Mouse (Mus musculus) midbrain, embryonic 11.5 days (tissue): ENCODE measurements at regions not wholly inside any gene's neighbourhood (a gene's known extent, or its start where the extent isn't known, plus 50 kb on each side); places are given as distances from the start of the nearest gene placed in this dataset.
"Not testable (repeated sequence)": the region's sequence is repeated elsewhere in the genome, so short reads cannot be mapped to it uniquely, and the experiment has no call there.

Source experiments
- ATAC-seq: fragments of 200-750 bp; cut with Nextera tagmentation; 2 replicates; pipeline ENCODE4 v1.8.0; 2017; ENCODE audit warnings: moderate TSS enrichment, moderate library complexity; ENCODE audit not compliant: low FRiP score
- DNase-seq: peaks from one replicate; pipeline ENCODE4 v3.0.0; 2015; ENCODE audit warnings: low spot score; ENCODE audit errors: missing footprints
- H3K27ac ChIP-seq: fragments of 300-500 bp; sonication (generic); 2 replicates; pipeline ENCODE4 v1.5.1; 2014; ENCODE audit warnings: low read depth, low read length
- H3K27me3 ChIP-seq: fragments of 300-500 bp; sonication (generic); 2 replicates; pipeline ENCODE4 v1.6.1; 2014; ENCODE audit warnings: mild to moderate bottlenecking, low read length, moderate library complexity, mixed read lengths; ENCODE audit not compliant: control insufficient read depth, insufficient read depth
- H3K36me3 ChIP-seq: fragments of 300-500 bp; sonication (generic); 2 replicates; pipeline ENCODE4 v1.6.1; 2014; ENCODE audit warnings: mild to moderate bottlenecking, low read length, moderate library complexity, mixed read lengths; ENCODE audit not compliant: control insufficient read depth, insufficient read depth
- H3K4me1 ChIP-seq: fragments of 300-500 bp; sonication (generic); 2 replicates; pipeline ENCODE4 v1.6.1; 2014; ENCODE audit warnings: low read length; ENCODE audit not compliant: control insufficient read depth, insufficient read depth
- H3K4me2 ChIP-seq: fragments of 300-500 bp; sonication (generic); 2 replicates; pipeline ENCODE4 v1.6.1; 2014; ENCODE audit warnings: mild to moderate bottlenecking, moderate library complexity
- H3K4me3 ChIP-seq: fragments of 300-500 bp; sonication (generic); 2 replicates; pipeline ENCODE4 v1.5.1; 2014; ENCODE audit warnings: low read depth, low read length
- H3K9ac ChIP-seq: fragments of 300-500 bp; sonication (generic); 2 replicates; pipeline ENCODE4 v1.6.1; 2014; ENCODE audit warnings: low read length
- H3K9me3 ChIP-seq: fragments of 300-500 bp; sonication (generic); 2 replicates; pipeline ENCODE4 v1.6.1; 2016; ENCODE audit warnings: low read length; ENCODE audit not compliant: control insufficient read depth
- WGBS: fragments of 180-500 bp; shearing (Covaris S2); extraction: QIAGEN DNeasy Blood & Tissue Kit; methylation state at CpG from one replicate; pipeline ENCODE4 v1.1.7; 2014; 5-methylcytosine and 5-hydroxymethylcytosine counted together

DNA sequence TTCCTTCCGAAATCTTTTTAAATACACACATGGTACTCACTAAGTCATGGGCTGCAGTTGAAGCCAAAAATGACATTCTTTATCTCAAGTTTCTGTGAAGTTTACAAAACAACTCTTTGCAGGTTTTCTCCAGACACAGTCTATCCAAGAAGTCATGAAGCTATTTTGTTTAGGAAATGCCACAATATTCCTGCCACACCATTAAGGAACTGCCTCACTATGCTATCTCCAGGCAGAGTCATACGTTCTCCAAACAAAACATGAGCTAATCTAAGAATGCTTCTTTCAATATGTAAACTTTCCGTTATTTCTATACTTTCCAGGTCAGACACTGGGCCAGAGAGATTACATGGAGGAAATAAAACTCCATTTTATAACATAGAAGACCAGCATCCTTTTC lies 198.7 kb upstream of the Fbxl7 start:
- H3K4me2 ChIP-seq: no peak overlapping the region
- ATAC-seq (no peak), DNase-seq (no peak)
- H3K36me3 ChIP-seq: no peaks in the 10 kb centered on the region
- no peak overlapping the region for H3K27ac ChIP-seq
- H3K4me1 ChIP-seq: no peaks in the 10 kb centered on the region
- H3K27me3 ChIP-seq: no peaks in the 10 kb centered on the region
- H3K9ac ChIP-seq: no peak overlapping the region
- WGBS: 84% methylated on average over 3 of the region's 3 CpGs
- no peaks in the 10 kb centered on the region for H3K9me3 ChIP-seq
- no peak overlapping the region for H3K4me3 ChIP-seq

DNA sequence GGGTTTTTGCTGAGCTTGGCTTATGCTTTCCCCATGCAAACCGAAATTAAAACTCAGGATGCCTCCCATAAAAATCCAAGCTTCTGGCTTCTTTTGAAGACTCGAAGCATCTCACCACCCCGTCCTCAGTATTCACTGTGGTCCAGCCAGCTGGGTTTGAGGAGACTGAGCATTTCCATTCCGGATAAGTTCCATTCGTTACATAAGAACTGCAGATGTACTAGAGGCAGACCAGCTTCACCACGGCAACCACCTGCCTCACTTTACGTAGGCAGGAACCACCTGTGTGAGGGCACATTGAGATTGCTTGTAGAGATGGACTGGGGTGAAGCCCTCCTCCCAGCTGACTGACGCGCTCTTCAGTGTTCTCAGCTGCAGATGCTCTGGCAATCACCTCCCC lies 199.9 kb upstream of the Fbxl7 start:
- no peak overlapping the region for H3K4me3 ChIP-seq
- no peak overlapping the region for H3K27ac ChIP-seq
- no peak for DNase-seq
- H3K9ac ChIP-seq: no peak overlapping the region
- no peak for ATAC-seq
- H3K4me1 ChIP-seq: no peaks in the 10 kb centered on the region
- H3K9me3 ChIP-seq: no peaks in the 10 kb centered on the region
- H3K27me3 ChIP-seq: no peaks in the 10 kb centered on the region
- no peak overlapping the region for H3K4me2 ChIP-seq
- 89% methylated on average over 9 of the region's 9 CpGs for WGBS
- no peaks in the 10 kb centered on the region for H3K36me3 ChIP-seq

DNA sequence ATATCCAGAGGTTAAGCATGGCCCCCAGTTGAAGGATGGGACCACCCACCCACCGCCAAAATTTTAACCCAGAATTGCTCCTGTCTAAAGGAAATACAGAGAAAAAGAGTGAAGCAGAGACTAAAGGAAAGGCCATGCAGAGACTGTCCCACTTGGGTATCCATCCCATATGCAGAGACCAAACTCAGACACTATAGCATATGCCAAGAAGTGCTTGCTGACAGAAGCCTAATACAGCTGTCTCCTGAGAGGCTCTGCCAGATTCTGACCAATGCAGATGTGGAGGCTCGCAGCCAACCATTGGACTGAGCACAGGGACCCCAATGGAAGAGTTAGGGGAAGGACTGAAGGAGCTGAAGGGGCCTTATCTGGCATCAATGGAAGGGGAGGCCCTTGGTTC lies 206.2 kb upstream of the Fbxl7 start:
- H3K9me3 ChIP-seq, ATAC-seq, H3K27me3 ChIP-seq, H3K4me3 ChIP-seq, H3K9ac ChIP-seq, H3K36me3 ChIP-seq, H3K4me1 ChIP-seq, H3K4me2 ChIP-seq, H3K27ac ChIP-seq, DNase-seq: not testable (repeated sequence)
- WGBS: 88% methylated on average over 2 of the region's 2 CpGs

DNA sequence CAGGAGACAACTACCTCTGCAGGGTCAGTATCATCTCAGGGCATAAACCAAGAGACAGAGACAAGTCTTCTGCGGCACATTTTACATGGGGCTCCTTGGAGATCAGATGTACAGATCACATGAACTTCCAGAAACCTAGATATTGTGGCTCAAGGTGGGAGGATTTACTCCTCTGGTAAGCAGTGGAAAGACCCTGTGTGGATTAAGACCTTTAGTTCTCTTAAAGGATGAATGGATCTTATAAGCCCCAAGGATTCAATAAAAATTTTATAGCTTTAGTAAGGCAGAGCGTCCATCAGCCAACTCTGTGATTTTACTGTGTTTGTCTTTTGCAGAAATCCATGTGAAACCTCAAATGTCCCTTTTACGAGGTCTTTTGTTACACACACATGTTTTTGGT lies 213.8 kb upstream of the Fbxl7 start:
- Histone ChIP-seq H3K4me1 (no peaks in the 10 kb centered on the region), H3K36me3 (no peaks in the 10 kb centered on the region), H3K27ac (no peak overlapping the region), H3K9me3 (no peaks in the 10 kb centered on the region), H3K4me3 (no peak overlapping the region), H3K9ac (no peak overlapping the region), H3K27me3 (no peaks in the 10 kb centered on the region), H3K4me2 (no peak overlapping the region)
- WGBS: 87% methylated on average over 3 of the region's 3 CpGs
- DNase-seq: no peak
- no peak for ATAC-seq

DNA sequence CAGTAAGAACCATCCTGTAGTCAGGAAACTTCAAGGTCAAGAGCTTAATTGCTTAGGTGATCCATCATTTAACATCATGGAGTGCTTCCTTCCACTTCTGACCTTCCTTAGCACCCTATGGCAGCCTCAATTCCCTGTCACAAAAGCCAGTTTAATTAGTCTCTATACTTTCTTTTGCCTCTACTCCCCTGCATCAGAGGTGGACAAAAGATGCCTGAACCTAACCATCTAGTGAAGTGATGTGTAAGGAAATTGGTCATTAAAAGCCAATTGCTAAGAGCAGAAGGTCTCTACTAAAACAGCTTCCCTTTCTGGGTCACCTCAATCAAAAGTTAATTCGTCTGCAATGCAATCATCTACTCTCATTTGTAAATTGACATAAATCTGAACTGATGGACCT lies 234.3 kb upstream of the Fbxl7 start:
- ATAC-seq: no peak

DNA sequence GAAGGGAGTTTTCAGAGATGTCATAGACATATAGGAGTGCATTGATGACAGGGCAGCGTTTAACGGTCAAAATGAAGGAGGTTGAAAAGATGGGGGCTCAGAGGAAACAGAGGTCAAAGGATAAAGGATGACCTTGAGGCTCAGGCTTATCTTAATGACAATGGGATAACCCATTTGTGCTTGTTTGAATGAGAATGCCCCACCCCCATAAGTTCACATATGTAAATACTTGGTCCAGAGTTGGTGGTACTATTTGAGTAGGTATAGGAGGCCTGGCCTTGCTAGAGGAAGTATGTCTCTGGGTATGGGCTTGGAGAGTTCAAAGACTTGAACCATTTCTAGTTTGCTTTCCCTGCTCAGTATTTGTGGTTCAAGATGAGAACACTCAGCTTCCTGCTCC lies 237.4 kb upstream of the Fbxl7 start:
- ATAC-seq: no peak
- H3K9ac ChIP-seq: no peak overlapping the region
- 61% methylated on average over 2 of the region's 2 CpGs for WGBS

More for the DNA sequence above, 234.3 kb upstream of the Fbxl7 start:
- Histone ChIP-seq H3K27me3 (no peaks in the 10 kb centered on the region), H3K27ac (no peak overlapping the region), H3K4me1 (peaks cover 6% of the 10 kb centered on the region), H3K4me2 (no peak overlapping the region), H3K4me3 (no peak overlapping the region), H3K9ac (no peak overlapping the region), H3K36me3 (no peaks in the 10 kb centered on the region), H3K9me3 (no peaks in the 10 kb centered on the region)
- no peak for DNase-seq
- WGBS: 54% methylated on average over 1 of the region's 1 CpGs

DNA sequence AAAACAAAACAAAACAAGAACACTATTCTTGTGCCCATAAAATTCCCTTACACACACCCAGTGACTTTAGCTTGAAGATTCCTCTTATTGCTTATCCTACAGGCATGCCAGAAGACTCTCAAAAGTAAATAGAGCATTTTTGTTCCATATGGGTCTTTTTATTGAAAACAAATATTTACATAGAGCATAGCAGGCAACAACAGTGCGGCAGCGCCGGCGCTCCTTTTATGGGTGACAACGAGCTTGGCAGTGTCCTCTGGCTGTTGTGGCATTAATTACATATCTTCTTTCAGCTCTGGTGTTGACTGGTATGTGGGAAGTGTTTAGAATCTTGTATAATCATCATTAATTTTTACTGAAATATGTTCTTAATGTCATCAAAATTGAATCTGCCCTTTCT lies 242.2 kb upstream of the Fbxl7 start:
- H3K9me3 ChIP-seq: no peaks in the 10 kb centered on the region
- no peak for DNase-seq
- H3K4me3 ChIP-seq: no peak overlapping the region
- ATAC-seq: no peak
- H3K9ac ChIP-seq: no peak overlapping the region
- no peaks in the 10 kb centered on the region for H3K4me1 ChIP-seq
- H3K27ac ChIP-seq: no peak overlapping the region
- no peaks in the 10 kb centered on the region for H3K36me3 ChIP-seq
- H3K27me3 ChIP-seq: no peaks in the 10 kb centered on the region
- no peak overlapping the region for H3K4me2 ChIP-seq
- WGBS: 80% methylated on average over 5 of the region's 5 CpGs

More for the DNA sequence above, 237.4 kb upstream of the Fbxl7 start:
- no peak overlapping the region for H3K4me2 ChIP-seq
- H3K36me3 ChIP-seq: no peaks in the 10 kb centered on the region
- H3K27ac ChIP-seq: no peak overlapping the region
- no peak overlapping the region for H3K4me3 ChIP-seq
- H3K9me3 ChIP-seq: no peaks in the 10 kb centered on the region
- H3K4me1 ChIP-seq: no peaks in the 10 kb centered on the region
- DNase-seq: no peak
- no peaks in the 10 kb centered on the region for H3K27me3 ChIP-seq

DNA sequence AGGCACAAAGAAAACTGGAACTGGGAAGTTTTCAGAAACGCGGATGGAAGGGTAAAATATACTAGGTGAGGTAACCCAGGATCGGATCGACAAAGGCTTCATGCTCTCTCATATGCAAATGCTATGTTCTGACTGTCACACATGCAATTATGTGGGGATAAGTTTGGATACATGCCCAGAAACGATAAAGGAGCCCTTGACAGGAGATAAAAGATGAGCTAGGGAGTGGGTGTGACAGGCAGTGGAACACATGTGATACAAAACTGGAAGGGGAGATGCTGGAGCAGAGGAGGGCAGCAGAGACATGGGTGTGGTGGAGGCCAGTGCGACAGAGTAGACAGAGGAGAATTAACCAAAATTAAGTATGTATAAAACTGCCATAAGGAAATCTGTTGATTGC lies 250.5 kb upstream of the Fbxl7 start:
- Histone ChIP-seq H3K4me2 (no peak overlapping the region), H3K9me3 (no peaks in the 10 kb centered on the region), H3K27ac (no peak overlapping the region), H3K4me3 (no peak overlapping the region), H3K27me3 (no peaks in the 10 kb centered on the region; the same call in 1 of the 2 replicates), H3K9ac (no peak overlapping the region), H3K36me3 (no peaks in the 10 kb centered on the region), H3K4me1 (no peaks in the 10 kb centered on the region)
- 85% methylated on average over 6 of the region's 6 CpGs for WGBS
- ATAC-seq (no peak), DNase-seq (no peak)

DNA sequence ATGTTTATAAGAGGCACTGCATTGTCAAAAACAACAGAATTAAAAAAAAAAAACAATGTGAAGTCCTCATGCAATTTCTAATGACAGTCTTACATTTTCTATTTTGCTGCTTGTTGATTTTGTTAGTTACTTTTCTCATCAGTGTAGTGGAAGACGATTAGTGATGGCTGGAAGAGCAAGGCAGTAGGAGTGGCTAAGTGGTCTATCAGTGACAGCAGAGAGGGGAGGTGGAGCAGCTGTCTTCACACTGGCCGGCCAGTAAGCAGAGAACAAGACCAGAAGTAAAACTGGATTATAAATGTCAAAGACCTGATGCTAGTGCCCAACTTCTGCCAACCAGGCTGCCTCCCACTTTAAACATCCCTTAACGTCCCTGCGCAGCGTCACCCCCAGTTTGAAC lies 265.6 kb upstream of the Fbxl7 start:
- Histone ChIP-seq H3K9me3 (no peaks in the 10 kb centered on the region), H3K27ac (no peak overlapping the region), H3K4me1 (no peaks in the 10 kb centered on the region), H3K4me2 (no peak overlapping the region), H3K36me3 (no peaks in the 10 kb centered on the region), H3K9ac (no peak overlapping the region), H3K4me3 (no peak overlapping the region), H3K27me3 (no peaks in the 10 kb centered on the region)
- ATAC-seq (no peak), DNase-seq (no peak)
- WGBS: 71% methylated on average over 5 of the region's 5 CpGs

DNA sequence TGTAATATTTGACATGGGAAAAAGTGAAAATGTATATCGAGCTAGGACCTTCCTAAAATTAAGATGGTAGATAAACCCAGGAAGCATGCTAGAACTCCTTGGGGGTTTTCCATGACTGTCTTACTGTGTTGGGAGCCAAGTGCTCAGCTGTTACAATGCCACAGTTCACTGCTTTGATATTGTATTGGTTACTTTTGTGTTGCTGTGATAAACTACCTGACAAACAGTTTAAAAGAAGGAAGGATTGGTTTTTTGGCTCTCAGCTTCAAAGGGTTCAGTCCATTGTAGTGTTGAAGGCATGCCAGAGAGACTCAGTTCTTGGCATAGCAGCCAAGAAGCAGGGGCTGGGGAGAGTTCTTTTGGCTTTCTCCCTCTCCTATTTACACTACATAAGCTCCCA lies 272.1 kb upstream of the Fbxl7 start:
- Histone ChIP-seq H3K36me3 (no peaks in the 10 kb centered on the region), H3K27ac (no peak overlapping the region), H3K9me3 (no peaks in the 10 kb centered on the region), H3K4me1 (no peaks in the 10 kb centered on the region), H3K9ac (no peak overlapping the region), H3K4me2 (no peak overlapping the region), H3K4me3 (no peak overlapping the region), H3K27me3 (no peaks in the 10 kb centered on the region)
- 90% methylated on average over 1 of the region's 1 CpGs for whole genome bisulfite sequencing
- DNase-seq (no peak), ATAC-seq (no peak)
